Mouse (Mus musculus) neutrophil, adult 65 days (primary cell): ENCODE data around the gene Jchain. TPM values are rescaled to one million over a fixed set of nuclear protein-coding genes. Genes with fewer than 3 reads are reported as not detected.

Experiments used
- total RNA-seq: library from RNA; stranded (reverse); gene quantifications from 2 replicates; pipeline ENCODE4 v1.2.4, GENCODE M21; 2023

Gene Jchain
- 35.7 and 53.5 TPM in 2 replicates for total RNA-seq

DNA sequence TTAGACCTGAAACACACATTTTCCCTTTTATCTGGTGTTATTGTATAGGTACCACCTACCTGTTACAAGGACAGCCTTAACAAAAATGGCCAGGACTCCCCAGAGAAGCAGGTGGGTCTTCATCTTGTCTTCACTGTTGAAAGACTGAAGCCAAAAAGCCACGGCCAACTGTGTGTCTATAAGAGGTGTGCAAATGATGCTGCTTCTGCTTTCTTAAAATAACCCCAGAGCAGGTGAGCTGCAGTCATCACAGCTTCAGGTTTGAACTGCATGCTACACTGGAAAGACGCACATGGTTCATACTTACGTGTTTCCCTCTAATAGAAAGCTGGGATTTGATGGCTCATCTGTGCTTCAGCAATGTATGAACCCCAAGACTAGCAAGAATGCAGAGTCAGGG is at the start of gene Jchain:
Gene Jchain, minus strand, starts transcription at position 235 of the 400 bp plus-strand sequence.

DNA sequence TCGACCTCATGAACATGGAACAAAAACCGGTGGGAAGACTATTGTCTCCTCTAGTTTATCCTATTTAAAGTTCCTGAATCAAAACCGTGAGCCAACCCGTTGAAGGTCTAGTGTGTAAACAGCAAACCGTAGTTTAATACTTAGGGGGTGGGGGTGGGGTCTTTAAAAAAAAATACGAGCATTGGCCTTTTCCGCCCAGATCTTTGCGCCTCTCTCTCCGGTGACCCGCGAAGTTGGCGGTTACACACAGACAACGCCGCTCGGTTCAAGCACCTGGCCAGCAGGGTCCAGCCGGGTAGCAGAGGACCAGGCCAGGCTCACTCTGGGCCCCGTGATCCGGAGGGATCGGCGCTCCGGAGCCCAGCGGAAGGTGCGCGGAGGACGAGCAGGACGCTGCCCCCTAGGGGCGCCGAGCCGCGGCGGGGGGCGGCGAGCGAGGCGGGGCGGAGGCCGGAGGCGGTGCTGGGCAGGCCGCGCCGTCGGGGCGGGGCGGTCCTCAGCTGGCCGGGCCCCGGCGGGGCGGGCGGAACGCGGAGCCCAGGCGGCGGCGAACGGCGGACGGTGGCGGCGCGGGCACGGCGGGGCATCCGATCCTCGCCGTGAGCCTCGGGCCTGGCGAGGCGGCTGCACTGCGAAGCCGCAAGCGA is 36.9 kb upstream of the Jchain start, which contains the start of gene Rufy3:
Gene Rufy3, plus strand, starts transcription at position 540 of the 647 bp plus-strand sequence.

DNA sequence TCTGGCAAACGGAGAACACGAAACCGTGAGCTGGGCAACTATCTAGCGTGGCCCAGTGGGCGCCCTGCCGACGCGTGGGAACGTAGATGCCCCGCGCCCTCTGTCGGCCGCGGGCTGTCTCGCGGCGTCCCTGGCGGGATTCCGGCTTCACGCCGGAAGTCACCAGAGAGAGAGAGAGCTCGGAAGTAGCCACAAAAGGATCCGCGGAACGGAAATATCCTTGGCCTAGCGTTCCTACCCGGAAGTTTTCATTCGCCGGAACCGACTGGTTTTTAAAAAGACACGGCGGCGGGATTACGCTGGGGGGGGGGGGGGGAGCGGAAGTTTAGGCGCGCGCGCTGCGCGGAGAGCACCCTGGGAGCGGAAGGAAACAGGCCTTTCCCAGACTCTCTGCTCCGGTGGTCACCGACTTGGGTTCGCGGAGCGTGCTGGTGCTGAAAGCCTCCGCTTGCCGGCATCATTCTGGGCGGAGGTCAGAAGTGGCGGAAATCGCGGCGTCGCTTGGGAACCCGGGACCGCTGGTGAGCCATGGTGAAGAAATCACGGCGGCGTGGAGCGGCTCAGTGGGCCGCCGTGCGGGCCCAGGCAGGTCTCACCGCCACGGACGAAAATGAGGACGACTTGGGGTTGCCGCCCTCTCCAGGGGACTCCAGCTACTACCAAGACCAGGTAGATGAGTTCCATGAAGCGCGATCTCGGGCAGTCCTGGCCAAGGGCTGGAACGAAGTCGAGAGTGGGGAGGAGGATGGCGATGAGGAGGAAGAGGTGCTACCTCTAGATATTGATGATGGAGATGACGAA is 26.6 kb upstream of the Jchain start, which contains the start of gene Utp3:
Gene Utp3, plus strand, starts transcription at position 377 of the 801 bp plus-strand sequence.

DNA sequence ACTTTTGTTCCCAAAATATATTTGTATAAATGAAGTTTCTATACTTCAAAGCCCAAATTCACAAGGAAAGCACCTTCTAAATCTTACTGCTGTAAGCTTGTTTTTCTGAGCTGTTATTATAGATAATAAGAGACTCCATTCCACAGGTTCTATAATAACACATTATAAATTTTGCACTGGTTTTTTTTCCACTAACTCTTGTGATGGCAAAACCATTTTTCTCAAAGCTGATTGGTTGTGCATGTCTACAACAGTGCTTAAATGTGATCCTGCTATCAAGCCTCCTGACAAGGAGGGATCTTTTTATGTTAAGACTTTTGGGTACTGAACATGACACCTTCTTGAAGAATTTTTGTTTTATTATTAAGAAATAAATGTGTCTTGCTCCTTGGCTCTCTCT is 40.0 kb downstream of the Jchain start, which contains the start of gene Enam:
Gene Enam, plus strand, starts transcription at position 301 of the 400 bp plus-strand sequence.

Other genes with a start within 250 kb of the Jchain start
- not detected in 2 replicates for gene Prol1, start 210.6 kb downstream of the Jchain start, total RNA-seq
- not detected in 2 replicates for gene Amtn, start 151.8 kb downstream of the Jchain start, total RNA-seq
- gene Ambn, start 71.9 kb downstream of the Jchain start, total RNA-seq = not detected in 2 replicates
- gene Enam, start 39.9 kb downstream of the Jchain start, total RNA-seq = not detected in 2 replicates
- 25.8 and 36.6 TPM in 2 replicates for gene Utp3, start 26.6 kb upstream of the Jchain start, total RNA-seq
- gene Rufy3, start 37.1 kb upstream of the Jchain start, total RNA-seq = 8.6 and 10.5 TPM in 2 replicates
- gene Grsf1, start 148.3 kb upstream of the Jchain start, total RNA-seq = 31.2 and 32.0 TPM in 2 replicates
- 20.6 and 25.2 TPM in 2 replicates for gene Mob1b, start 193.0 kb upstream of the Jchain start, total RNA-seq
- 43.0 and 49.3 TPM in 2 replicates for gene Dck, start 237.1 kb upstream of the Jchain start, total RNA-seq